Mouse (Mus musculus): ENCODE measurements around the gene Strn3.

The Strn3 gene

DNA sequence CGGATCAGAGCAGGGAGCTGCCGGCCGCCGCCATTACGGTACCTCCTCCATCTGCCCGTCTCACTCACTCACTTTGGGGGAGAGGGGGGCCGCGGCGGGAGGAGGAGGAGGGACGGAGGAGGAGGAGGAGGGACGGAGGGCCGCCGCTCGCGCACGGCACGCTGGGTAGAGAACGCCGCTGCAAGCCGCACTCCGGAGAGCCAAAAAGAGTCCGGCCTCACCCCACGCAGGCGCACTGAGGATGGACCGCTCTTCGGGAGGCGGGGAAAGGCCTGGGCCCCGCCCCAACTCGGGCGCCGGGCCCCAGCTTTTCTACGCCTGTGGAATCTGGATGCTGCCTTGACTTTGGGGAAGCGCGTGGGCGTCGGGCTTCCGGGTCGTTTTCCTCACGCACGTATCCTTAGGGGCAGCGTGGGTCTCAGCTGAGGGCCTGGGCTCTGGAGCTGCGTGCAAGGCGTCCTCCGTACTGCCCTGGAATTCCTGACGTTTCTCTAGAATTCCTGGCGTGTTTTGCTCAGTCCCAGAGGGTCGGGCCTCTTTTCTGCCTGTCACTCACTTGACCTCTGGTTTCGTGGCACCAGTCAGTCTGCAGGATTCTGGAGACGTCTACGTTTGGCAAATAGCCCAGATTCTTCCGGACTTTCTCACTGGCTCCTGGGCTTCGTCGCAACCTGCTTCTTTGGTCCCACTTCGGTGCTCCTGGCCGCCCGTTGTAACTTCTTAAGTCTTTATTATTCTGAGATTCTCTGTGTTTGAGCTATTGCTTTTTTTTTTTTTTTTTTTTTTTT is at the start of gene Strn3:
TSS of gene Strn3 (minus strand) at position 53 of the 788 bp plus-strand sequence.
- in situ Hi-C loops (cut with MboI, MseI), result loop anchor here (10.0 kb wide), 1 partner anchor 913 kb away; no protein-coding TSS in a partner anchor

GRCm38 (mm10) chr12:51736807-51737206 is 45.1 kb upstream of the Strn3 start:
- in situ Hi-C loops (cut with MboI, MseI), result no loop called here

- in situ Hi-C loops (cut with MboI, MseI), result no loop called here
These were observed 44.7 kb upstream of the Strn3 start for GRCm38 (mm10) chr12:51736381-51736780.

GRCm38 (mm10) chr12:51735840-51736271 is 44.2 kb upstream of the Strn3 start:
- in situ Hi-C loops (cut with MboI, MseI), result no loop called here

DNA sequence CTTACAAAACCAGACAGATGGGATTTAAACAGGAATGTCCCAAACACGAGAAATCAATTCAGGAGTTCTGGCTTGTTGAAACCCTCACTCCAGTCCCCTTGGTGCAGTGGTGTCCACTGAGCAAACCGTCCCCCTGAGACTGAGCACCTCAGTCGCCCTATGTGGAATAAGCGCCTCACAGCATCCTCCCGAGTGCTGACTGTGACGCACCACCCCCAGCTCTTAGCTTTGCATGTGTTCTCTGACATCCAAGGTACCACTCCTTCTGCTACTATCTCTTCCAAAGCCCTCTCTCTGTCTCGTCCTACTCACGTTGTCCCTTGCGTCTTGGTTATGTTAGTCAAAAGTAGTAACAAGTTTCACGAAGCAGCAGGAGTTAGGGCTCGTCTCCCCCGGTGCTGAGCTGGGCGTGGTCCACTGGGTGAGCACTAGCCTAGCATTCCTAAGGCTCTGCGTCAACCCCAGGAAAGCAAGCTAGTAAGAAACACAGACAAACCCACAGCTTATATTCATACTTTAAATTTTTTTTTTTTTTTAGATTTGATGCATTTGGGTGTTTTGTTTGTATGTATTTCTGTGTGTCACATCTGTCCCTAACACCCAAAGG is 43.0 kb upstream of the Strn3 start:
- in situ Hi-C loops (cut with MboI, MseI), result no loop called here

DNA sequence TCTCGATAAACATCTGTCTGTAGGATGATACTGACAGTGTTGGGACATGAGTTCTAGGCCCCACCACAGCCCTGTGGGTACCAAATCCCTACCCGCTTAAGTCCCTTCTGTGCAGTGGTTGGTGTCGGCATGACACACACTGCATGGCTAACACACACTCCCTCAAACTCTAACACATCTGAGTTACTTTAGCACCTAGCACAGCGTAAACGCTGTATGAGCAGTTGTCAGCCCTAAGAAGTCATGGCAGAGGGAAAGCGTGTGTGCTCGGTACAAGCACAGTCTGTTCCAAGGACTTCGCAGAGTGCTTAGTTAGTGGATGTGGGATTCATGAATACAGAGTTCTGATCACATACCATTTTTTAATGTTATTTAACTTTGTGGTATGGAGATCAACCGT is 38.1 kb upstream of the Strn3 start:
- in situ Hi-C loops (cut with MboI, MseI), result no loop called here

- in situ Hi-C loops (cut with MboI, MseI), result no loop called here
These were observed 37.4 kb upstream of the Strn3 start for GRCm38 (mm10) chr12:51729058-51729457.

GRCm38 (mm10) chr12:51721836-51722235 is 30.1 kb upstream of the Strn3 start:
- in situ Hi-C loops (cut with MboI, MseI), result no loop called here

GRCm38 (mm10) chr12:51718617-51719016 is 26.9 kb upstream of the Strn3 start:
- in situ Hi-C loops (cut with MboI, MseI), result no loop called here

DNA sequence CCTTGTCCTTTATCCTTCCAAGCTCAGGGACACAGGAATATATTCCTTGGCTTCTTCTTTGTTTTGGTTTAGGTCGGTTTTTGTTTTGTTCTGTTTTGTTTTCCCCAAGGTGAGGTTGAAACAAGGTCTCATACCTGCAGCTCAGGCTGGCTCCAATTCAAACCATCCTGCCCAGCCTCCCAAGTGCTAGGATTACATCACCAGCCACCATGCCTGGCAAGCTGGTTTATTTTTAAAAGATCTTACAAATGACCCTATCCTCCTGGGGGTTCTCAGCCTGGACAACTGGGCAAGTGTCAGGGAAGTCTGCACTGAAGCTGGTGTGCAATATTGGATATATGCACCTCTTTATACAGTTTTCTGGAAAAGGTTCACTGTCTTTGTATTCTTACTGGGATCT is 21.0 kb upstream of the Strn3 start:
- in situ Hi-C loops (cut with MboI, MseI), result no loop called here

GRCm38 (mm10) chr12:51710154-51710553 is 18.5 kb upstream of the Strn3 start:
- in situ Hi-C loops (cut with MboI, MseI), result no loop called here

GRCm38 (mm10) chr12:51709741-51710140 is 18.0 kb upstream of the Strn3 start:
- in situ Hi-C loops (cut with MboI, MseI), result no loop called here

DNA sequence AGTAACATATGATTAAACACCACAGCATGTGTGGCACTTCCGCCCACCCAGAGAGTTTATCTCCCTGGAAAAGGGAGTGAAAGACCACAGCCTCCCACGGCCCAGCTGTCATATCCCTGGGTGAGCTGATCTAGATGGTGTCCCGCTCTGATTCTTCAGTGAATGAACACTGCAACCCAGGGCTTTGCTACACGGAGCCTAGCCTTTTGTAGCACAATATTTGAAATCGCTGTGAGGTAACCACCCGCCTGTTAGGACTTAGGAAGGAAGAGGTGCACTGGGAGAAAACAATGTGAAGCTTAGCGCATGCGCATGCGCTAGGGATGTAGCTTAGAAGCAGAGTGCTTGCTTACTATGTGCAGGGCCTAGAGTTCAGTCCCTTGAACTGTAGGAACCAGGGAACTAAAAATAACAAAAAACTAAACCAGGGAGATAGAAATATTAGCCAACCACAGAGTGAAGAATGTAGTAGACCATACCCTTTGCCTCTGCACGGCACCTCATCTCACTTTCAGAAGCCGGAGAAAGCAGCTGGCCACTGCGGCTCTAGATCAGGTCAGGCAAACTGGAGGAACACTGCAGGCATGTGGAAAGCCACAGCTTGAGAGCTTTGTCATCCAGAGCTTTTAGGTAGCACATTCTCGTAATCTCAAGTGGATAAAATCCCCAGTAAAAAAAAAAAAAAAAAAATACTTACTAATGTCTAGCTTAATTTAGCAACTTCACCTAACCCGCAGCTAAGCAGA is 17.4 kb upstream of the Strn3 start:
- in situ Hi-C loops (cut with MboI, MseI), result no loop called here

DNA sequence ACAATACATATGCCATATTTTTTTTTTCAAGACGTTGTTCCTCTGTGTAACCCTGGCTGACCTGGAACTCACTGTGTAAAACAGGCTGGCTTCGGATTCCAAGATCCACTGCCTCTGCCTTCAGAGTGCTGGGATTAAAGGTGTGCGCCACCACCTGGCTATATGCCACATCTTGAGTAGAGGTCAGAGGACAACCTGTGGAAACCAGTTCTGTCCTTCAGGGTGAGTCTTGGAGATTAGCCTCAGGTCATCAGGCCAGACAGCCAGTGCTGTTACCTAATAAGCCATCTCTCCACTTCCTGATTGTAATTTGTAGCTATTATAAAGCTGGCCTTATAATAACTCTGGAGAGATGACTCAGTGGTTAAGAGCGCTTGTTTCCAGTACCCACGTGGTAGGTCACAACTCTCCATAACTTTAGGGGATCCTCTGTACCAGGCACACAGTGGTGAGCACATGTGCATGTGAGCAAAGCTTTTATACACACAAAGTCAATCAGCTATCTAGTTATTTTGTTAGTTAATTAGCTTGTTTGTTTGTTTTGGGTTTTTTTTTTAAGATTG is 15.1 kb upstream of the Strn3 start:
- in situ Hi-C loops (cut with MboI, MseI), result no loop called here

- in situ Hi-C loops (cut with MboI, MseI), result no loop called here
These were observed 14.1 kb upstream of the Strn3 start for GRCm38 (mm10) chr12:51705778-51706177.

- in situ Hi-C loops (cut with MboI, MseI), result no loop called here
These were observed 12.9 kb upstream of the Strn3 start for GRCm38 (mm10) chr12:51704572-51704971.

- in situ Hi-C loops (cut with MboI, MseI), result no loop called here
These were observed 12.2 kb upstream of the Strn3 start for GRCm38 (mm10) chr12:51703859-51704258.

- in situ Hi-C loops (cut with MboI, MseI), result no loop called here
These were observed 10.0 kb upstream of the Strn3 start for GRCm38 (mm10) chr12:51701723-51702122.

DNA sequence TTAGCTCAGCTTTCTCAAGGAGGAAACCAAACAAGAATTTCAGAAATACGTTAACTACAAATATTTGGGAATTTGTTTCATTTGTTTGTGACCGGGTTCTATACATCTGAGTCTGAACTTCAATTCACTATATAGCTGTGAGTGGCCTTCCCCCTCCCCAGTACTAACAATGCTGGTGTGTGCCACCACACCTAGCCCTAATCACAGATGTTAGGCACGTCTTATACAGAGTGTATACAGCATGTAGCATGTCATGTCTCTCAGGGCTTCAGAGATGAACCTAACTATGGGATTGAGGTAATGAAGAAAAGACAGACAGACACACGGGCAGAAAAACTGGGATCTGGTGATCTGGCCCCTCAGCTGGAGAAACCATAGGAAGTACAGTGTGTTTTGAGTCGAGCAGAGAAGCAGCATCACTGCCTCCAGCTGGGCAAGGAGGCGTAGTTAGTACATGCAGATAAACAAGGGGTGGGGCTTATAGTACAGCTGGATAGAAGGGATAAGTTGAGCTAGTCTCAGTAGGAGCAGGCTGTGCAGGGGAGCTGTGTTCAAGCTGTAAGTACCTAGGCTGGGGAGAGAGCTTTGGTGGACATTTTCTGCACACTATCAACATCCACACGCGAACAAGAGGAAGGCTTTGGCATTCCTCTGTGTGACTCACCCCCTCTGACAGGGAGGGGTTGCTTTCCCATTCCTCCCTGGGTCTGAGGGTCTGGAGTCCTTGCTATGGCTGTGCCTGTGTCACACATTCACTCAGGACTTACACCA is 8.1 kb upstream of the Strn3 start:
- in situ Hi-C loops (cut with MboI, MseI), result loop anchor here (10.0 kb wide), 1 partner anchor 905 kb away; no protein-coding TSS in a partner anchor

DNA sequence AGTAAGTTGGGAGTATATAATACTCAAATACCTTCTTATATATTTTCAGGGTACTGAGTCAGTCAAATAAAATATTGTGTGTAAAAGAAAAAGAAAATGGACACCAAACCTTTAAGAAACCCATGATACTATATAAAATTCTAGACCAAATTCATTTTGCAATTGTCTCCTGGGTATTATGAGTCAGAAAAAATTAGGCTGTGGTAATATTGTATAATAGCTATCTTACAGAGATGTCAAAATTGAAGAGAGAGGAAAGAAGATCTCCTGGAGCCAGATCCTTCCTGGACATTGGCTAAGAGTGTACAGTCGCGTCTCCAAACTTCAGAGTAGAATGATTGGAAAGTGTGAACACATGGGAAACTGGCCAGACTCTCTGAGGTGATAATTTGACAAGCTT is 4.5 kb upstream of the Strn3 start:
- in situ Hi-C loops (cut with MboI, MseI), result loop anchor here (10.0 kb wide), 1 partner anchor 909 kb away; no protein-coding TSS in a partner anchor

DNA sequence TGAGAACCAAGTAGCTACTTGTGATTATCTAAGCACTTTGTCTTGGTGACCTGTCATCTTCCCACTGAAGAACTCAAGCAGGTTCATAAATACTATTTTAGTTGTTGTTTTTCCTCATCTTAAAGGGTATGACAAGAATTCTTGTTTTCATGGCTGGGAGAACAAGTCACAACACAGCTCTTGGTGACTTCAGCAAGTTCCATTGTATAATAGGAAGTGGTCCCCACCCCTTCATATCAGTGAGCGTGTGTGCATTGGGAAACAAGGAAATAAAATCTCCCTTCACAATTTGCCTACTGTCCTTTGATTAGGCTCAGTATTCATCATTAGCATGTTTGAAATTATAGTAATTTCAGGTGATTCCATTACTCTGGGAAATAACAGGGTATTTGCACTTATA is 3.3 kb upstream of the Strn3 start:
- in situ Hi-C loops (cut with MboI, MseI), result loop anchor here (10.0 kb wide), 1 partner anchor 910 kb away; no protein-coding TSS in a partner anchor
